Mouse (Mus musculus) small intestine, adult 2 months (tissue): ENCODE data around the gene Fignl1. TPM values are rescaled to one million over a fixed set of nuclear protein-coding genes. Genes with fewer than 3 reads are reported as not detected.

Source experiments
- H3K27ac ChIP-seq: fragments of 200-500 bp; 2 replicates; pipeline ENCODE4 v1.5.1; 2012; ENCODE audit warnings: low read depth, low read length, control low read depth, inconsistent platforms; ENCODE audit not compliant: insufficient read depth
- H3K27me3 ChIP-seq: fragments of 200-500 bp; 2 replicates; pipeline ENCODE4 v1.6.1; 2012; ENCODE audit warnings: mild to moderate bottlenecking, moderate library complexity, low read length, inconsistent platforms; ENCODE audit not compliant: control insufficient read depth, insufficient read depth
- H3K36me3 ChIP-seq: fragments of 200-500 bp; 2 replicates; pipeline ENCODE4 v1.6.1; 2012; ENCODE audit warnings: mild to moderate bottlenecking, low read length, control low read depth, inconsistent platforms; ENCODE audit not compliant: control insufficient read depth, insufficient read depth
- H3K4me1 ChIP-seq: fragments of 200-500 bp; 2 replicates; pipeline ENCODE4 v1.6.1; 2012; ENCODE audit warnings: low read length, inconsistent platforms, mixed read lengths; ENCODE audit not compliant: control insufficient read depth, insufficient read depth, insufficient read length
- H3K4me3 ChIP-seq: fragments of 200-500 bp; 2 replicates; pipeline ENCODE4 v1.5.1; 2012; ENCODE audit warnings: low read depth, mild to moderate bottlenecking, control low read depth, inconsistent platforms, low read length, moderate library complexity
- CTCF ChIP-seq: fragments of 200-500 bp; IDR thresholded peaks from 2 replicates; pipeline ENCODE4 v1.5.1; 2012; ENCODE audit warnings: low read depth, mild to moderate bottlenecking, control low read depth, inconsistent platforms, low read length, moderate library complexity, mixed read lengths; ENCODE audit not compliant: insufficient replicate concordance, insufficient read length; ENCODE audit errors: extremely low read depth
- POLR2A ChIP-seq: fragments of 200-500 bp; IDR thresholded peaks from 2 replicates; pipeline ENCODE4 v1.6.1; 2012; ENCODE audit warnings: low read depth, mild to moderate bottlenecking, control low read depth, inconsistent platforms, low read length, moderate library complexity
- WGBS: fragments of 180-500 bp; shearing (Covaris S2); methylation state at CpG from one replicate; pipeline ENCODE4 v1.1.7; 2018; 5-methylcytosine and 5-hydroxymethylcytosine counted together
- polyA plus RNA-seq: library from polyadenylated mRNA; depleted of rRNA; stranded (reverse); fragments of >200 nt; gene quantifications from 2 replicates; pipeline ENCODE4 v1.2.3, GENCODE M21; 2012

Fignl1 gene
- polyA plus RNA-seq, 1 experiment: 0.85 TPM

DNA sequence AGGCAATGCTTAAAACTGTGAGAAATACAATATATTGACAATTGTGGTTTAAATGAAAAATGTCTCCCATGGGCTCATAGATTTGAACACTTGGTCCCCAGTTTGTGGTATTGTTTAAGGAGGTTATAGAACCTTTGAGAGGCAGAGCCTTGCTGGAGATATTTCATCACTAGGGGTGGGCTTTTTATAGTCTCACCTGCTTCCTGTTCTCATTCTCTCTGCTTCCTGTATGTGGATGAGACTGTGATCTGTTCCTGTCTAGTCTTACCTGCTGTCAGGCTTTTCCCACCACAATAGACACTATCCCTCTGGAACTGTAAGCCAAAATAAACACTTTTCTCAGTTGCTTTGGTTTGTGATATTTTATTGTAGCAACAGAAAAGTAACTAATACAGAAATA, 17.7 kb upstream of the Fignl1 start:
- Histone ChIP-seq H3K4me1 (peaks cover 3% of the 10 kb centered on the region; the same call in 1 of the 2 replicates), H3K36me3 (peaks cover 13% of the 10 kb centered on the region), H3K27me3 (no peaks in the 10 kb centered on the region), H3K27ac (no peak overlapping the region), H3K4me3 (no peak overlapping the region)
- no peak for TF ChIP-seq POLR2A
- TF ChIP-seq CTCF: no peak

- 23% methylated on average over 6 of the region's 6 CpGs for WGBS
- peaks cover 12% of the 10 kb centered on the region for H3K36me3 ChIP-seq
- H3K4me1 ChIP-seq: peaks cover 5% of the 10 kb centered on the region; the same call in 1 of the 2 replicates
- H3K4me3 ChIP-seq: no peak overlapping the region
- H3K27ac ChIP-seq: no peak overlapping the region
- TF ChIP-seq POLR2A: no peak
- no peak for TF ChIP-seq CTCF
- no peaks in the 10 kb centered on the region for H3K27me3 ChIP-seq
Measured at GRCm38 (mm10) chr11:11825670-11826069, 16.9 kb upstream of the Fignl1 start.

GRCm38 (mm10) chr11:11824970-11825635, 16.3 kb upstream of the Fignl1 start:
- H3K4me3 ChIP-seq: no peak overlapping the region
- H3K27me3 ChIP-seq: no peaks in the 10 kb centered on the region
- peaks cover 5% of the 10 kb centered on the region; the same call in 1 of the 2 replicates for H3K4me1 ChIP-seq
- no peak overlapping the region for H3K27ac ChIP-seq
- peaks cover 12% of the 10 kb centered on the region for H3K36me3 ChIP-seq
- TF ChIP-seq CTCF: no peak
- no peak for TF ChIP-seq POLR2A
- 73% methylated on average over 3 of the region's 3 CpGs for WGBS

DNA sequence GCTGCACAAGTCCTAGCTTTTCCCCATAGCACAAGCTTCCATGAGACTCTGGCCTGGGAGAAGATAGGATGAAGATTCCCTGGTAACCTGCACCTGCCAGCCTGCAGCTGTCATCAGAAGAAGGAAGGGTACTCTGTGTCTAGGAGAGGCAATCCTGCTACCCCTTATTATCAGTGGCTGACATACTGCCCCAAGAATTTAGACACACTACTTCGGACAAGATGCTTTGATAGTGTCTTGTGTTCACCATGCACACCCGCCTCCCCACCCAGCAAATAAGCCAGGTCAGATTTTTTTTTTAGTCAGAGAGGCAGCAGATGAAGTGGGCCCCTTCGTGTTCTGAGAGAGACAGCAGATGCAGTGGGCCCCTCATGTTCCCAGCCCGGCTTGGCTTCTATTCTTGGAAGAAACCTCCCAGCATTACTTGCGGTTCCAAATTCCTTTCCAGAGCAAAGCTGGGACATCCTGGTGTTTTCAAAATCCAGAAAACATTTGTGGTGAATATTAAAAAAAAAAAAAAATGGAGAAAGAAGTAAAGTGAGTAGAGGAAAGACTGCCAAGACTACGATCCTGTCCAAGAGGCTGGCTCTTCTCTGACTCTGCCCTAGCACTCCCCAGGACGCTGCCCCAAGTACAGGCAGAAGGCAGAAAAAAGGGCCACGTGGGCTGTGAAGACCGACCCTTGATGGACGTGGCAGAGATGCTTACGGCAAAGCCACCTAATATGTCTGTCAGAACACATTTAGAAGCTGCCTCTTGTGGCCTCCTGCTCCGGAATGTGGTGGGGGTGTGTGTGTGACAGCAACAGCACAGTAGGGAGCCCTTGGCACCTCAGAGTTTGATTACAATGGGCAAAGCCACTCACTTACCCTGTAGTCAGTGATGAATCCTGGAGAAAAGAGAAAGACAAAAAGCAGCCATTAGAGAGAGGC, 15.5 kb upstream of the Fignl1 start:
- peaks cover 5% of the 10 kb centered on the region; the same call in 1 of the 2 replicates for H3K4me1 ChIP-seq
- no peak for TF ChIP-seq CTCF
- no peak for TF ChIP-seq POLR2A
- no peak overlapping the region for H3K4me3 ChIP-seq
- peaks cover 12% of the 10 kb centered on the region for H3K36me3 ChIP-seq
- H3K27ac ChIP-seq: no peak overlapping the region
- WGBS: 82% methylated on average over 12 of the region's 12 CpGs
- no peaks in the 10 kb centered on the region for H3K27me3 ChIP-seq

DNA sequence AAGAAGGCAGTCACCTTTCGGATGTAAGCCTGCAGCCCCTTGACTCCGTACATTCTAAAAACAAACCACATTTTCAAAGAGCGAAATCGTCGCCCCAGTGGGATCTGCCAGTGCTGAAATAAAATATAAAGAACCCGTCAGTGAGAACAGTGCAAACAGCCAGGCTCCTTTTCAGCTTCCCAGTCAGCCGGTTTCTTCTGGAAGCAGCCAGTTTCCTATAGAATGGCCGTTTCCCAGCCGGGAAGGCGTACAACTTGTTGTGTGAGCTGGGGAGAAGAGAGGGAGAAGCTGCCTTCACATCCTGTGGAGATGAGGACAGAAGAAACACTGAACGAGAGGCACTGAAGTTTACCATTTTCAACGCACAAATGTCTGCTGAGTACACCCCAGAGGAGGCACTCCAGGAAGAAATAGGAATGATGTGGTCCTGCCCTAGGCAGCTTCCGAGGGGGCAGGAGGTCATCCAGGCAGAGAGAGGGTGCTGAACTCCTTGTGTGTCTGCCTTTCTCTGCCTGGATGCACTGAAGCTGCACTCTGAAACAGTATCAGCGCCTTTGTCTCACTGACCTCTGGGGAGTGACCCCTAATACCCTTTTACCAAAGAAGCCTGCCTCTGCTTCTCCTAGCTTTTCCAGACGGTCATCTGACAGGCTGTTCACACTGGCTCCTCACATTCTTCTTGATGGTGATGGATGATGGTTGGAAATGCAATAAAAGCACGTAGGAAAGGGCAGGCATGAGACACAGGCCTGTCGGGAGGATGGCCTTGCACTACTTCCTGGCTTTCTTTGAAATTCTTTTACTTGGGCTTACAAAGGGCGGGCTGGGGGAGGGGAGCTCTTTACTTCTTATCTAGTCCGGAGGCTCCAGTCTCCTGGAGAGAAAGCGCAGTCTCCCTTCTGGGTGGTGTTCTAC, 13.7 kb upstream of the Fignl1 start:
- H3K36me3 ChIP-seq: peaks cover 5% of the 10 kb centered on the region; the same call in 1 of the 2 replicates
- 80% methylated on average over 20 of the region's 20 CpGs for WGBS
- no peak overlapping the region for H3K4me3 ChIP-seq
- no peaks in the 10 kb centered on the region for H3K27me3 ChIP-seq
- no peak overlapping the region for H3K27ac ChIP-seq
- TF ChIP-seq CTCF: no peak
- TF ChIP-seq POLR2A: no peak
- peaks cover 5% of the 10 kb centered on the region; the same call in 1 of the 2 replicates for H3K4me1 ChIP-seq

- 82% methylated on average over 16 of the region's 16 CpGs for WGBS
- TF ChIP-seq POLR2A (no peak), CTCF (no peak)
- H3K4me3 ChIP-seq: no peak overlapping the region
- H3K27ac ChIP-seq: no peak overlapping the region
- no peaks in the 10 kb centered on the region for H3K27me3 ChIP-seq
- peaks cover 5% of the 10 kb centered on the region; the same call in 1 of the 2 replicates for H3K4me1 ChIP-seq
- peaks cover 5% of the 10 kb centered on the region; the same call in 1 of the 2 replicates for H3K36me3 ChIP-seq
Measured at GRCm38 (mm10) chr11:11821387-11821975, 12.7 kb upstream of the Fignl1 start.
